Mouse (Mus musculus) myocyte (in vitro differentiated cells): ENCODE measurements around the gene Hopx. TPM values are rescaled to one million over a fixed set of nuclear protein-coding genes. Genes with fewer than 3 reads are reported as not detected.
A peak's percentile ranks its signal among the peaks of the same experiment; 100 is the strongest.

Experiments
- H3K27me3 ChIP-seq: one replicate; pipeline ENCODE4 v1.6.1; 2011; ENCODE audit not compliant: control insufficient read depth, insufficient read depth, insufficient read length
- H3K36me3 ChIP-seq: one replicate; pipeline ENCODE4 v1.6.1; 2011; ENCODE audit not compliant: control insufficient read depth, insufficient read depth
- H3K4me2 ChIP-seq: one replicate; pipeline ENCODE4 v1.6.1; 2011; ENCODE audit warnings: low read depth, control low read depth
- H3K4me3 ChIP-seq: one replicate; pipeline ENCODE4 v1.5.1; 2011; ENCODE audit warnings: mild to moderate bottlenecking, control low read depth, moderate library complexity
- H3K79me2 ChIP-seq: one replicate; pipeline ENCODE4 v1.6.1; 2011; ENCODE audit not compliant: control insufficient read depth, insufficient read depth
- H3ac ChIP-seq: one replicate; pipeline ENCODE4 v1.6.1; 2011; ENCODE audit not compliant: control insufficient read depth, insufficient read length
- CEBPB ChIP-seq: IDR thresholded peaks from 2 replicates; pipeline ENCODE4 v1.6.1; 2011; ENCODE audit warnings: mild to moderate bottlenecking, moderate library complexity; ENCODE audit not compliant: poor library complexity, insufficient read depth, severe bottlenecking
- E2F4 ChIP-seq: IDR thresholded peaks from one replicate; pipeline ENCODE4 v1.6.1; 2011; ENCODE audit warnings: mild to moderate bottlenecking, control low read depth, moderate library complexity; ENCODE audit not compliant: insufficient read depth
- MAX ChIP-seq: IDR thresholded peaks from one replicate; pipeline ENCODE4 v1.6.1; 2011; ENCODE audit warnings: low read depth, mild to moderate bottlenecking, control low read depth
- MYOD1 ChIP-seq, 3 experiments: IDR thresholded peaks; one replicate each; pipeline ENCODE4 v1.6.1; 2011; ENCODE audit warnings: control low read depth in 2 of 3, low read depth in 2 of 3, mild to moderate bottlenecking in 2 of 3, moderate library complexity in 1 of 3; ENCODE audit not compliant: insufficient read length in 2 of 3, control insufficient read depth in 1 of 3
- MYOG ChIP-seq, 3 experiments: IDR thresholded peaks; one replicate each; pipeline ENCODE4 v1.6.1; 2011; ENCODE audit warnings: control low read depth in 2 of 3, low read depth in 2 of 3, mild to moderate bottlenecking in 2 of 3; ENCODE audit not compliant: insufficient read length in 2 of 3, control insufficient read depth in 1 of 3, insufficient read depth in 1 of 3
- POLR2A ChIP-seq: IDR thresholded peaks from one replicate; pipeline ENCODE4 v1.6.1; 2011; ENCODE audit warnings: low read depth, mild to moderate bottlenecking, control low read depth, moderate library complexity; ENCODE audit not compliant: insufficient read length
- POLR2AphosphoS2 ChIP-seq: IDR thresholded peaks from one replicate; pipeline ENCODE4 v1.6.1; 2011; ENCODE audit warnings: low read depth, control low read depth; ENCODE audit not compliant: insufficient read length
- REST ChIP-seq: IDR thresholded peaks from one replicate; pipeline ENCODE4 v1.6.1; 2011; ENCODE audit warnings: mild to moderate bottlenecking, control low read depth, moderate library complexity; ENCODE audit not compliant: insufficient read depth, insufficient read length
- SRF ChIP-seq: IDR thresholded peaks from one replicate; pipeline ENCODE4 v1.6.1; 2011; ENCODE audit warnings: low read depth; ENCODE audit not compliant: control insufficient read depth, insufficient read length
- TCF12 ChIP-seq: IDR thresholded peaks from one replicate; pipeline ENCODE4 v1.6.1; 2011; ENCODE audit warnings: mild to moderate bottlenecking, control low read depth; ENCODE audit not compliant: poor library complexity, insufficient read depth, severe bottlenecking
- TCF3 ChIP-seq: IDR thresholded peaks from one replicate; pipeline ENCODE4 v1.6.1; 2011; ENCODE audit warnings: low read depth, control low read depth; ENCODE audit not compliant: insufficient read length
- USF1 ChIP-seq: IDR thresholded peaks from one replicate; pipeline ENCODE4 v1.6.1; 2011; ENCODE audit warnings: low read depth, mild to moderate bottlenecking, control low read depth, moderate library complexity
- polyA plus RNA-seq: library from polyadenylated mRNA; unstranded; fragments of >200 nt; fragmentation: generic; extraction: Trizol; gene quantifications from one replicate; pipeline ENCODE4 v1.2.1, GENCODE M21; 2012; ENCODE audit warnings: missing spikeins

The Hopx gene
- polyA plus RNA-seq, 1 experiment = 0.68 TPM

- Histone ChIP-seq H3K4me3 (no peak overlapping the region), H3K27me3 (no peaks in the 10 kb centered on the region), H3ac (no peak overlapping the region), H3K4me2 (no peak overlapping the region), H3K79me2 (no peaks in the 10 kb centered on the region), H3K36me3 (no peaks in the 10 kb centered on the region)
- no peak for TF ChIP-seq POLR2A
- TF ChIP-seq USF1 = no peak
- no peak for TF ChIP-seq E2F4
These were observed 31.7 kb upstream of the Hopx start for GRCm38 (mm10) chr5:77146459-77147170.

- TF ChIP-seq TCF12 = no peak
- TF ChIP-seq REST = no peak
- no peak for TF ChIP-seq E2F4
- TF ChIP-seq POLR2A = no peak
- no peak for TF ChIP-seq MAX
- no peaks in the 10 kb centered on the region for H3K79me2 ChIP-seq
- no peak overlapping the region for H3K4me2 ChIP-seq
- no peak overlapping the region for H3ac ChIP-seq
- no peaks in the 10 kb centered on the region for H3K36me3 ChIP-seq
- H3K27me3 ChIP-seq = no peaks in the 10 kb centered on the region
- no peak overlapping the region for H3K4me3 ChIP-seq
These were observed 29.7 kb upstream of the Hopx start for GRCm38 (mm10) chr5:77144647-77145046.

- TF ChIP-seq TCF12 (no peak), MYOD1 (IDR thresholded peaks at IDR 0.05; ENCODE audit: control insufficient read depth in 1 of 3, insufficient read length in 2 of 3, low read depth in 2 of 3) (no peak), POLR2A (no peak), POLR2AphosphoS2 (no peak), REST (no peak), CEBPB (no peak), USF1 (no peak)
- Histone ChIP-seq H3K4me3 (no peak overlapping the region), H3K36me3 (no peaks in the 10 kb centered on the region), H3K27me3 (no peaks in the 10 kb centered on the region), H3K4me2 (no peak overlapping the region), H3ac (no peak overlapping the region), H3K79me2 (no peaks in the 10 kb centered on the region)
These were observed 28.2 kb upstream of the Hopx start for GRCm38 (mm10) chr5:77143076-77143475.

- Histone ChIP-seq H3ac (no peak overlapping the region), H3K4me3 (no peak overlapping the region), H3K27me3 (no peaks in the 10 kb centered on the region), H3K79me2 (no peaks in the 10 kb centered on the region), H3K36me3 (no peaks in the 10 kb centered on the region), H3K4me2 (no peak overlapping the region)
- TF ChIP-seq MYOD1 (IDR thresholded peaks at IDR 0.05; ENCODE audit: control insufficient read depth in 1 of 3, insufficient read length in 2 of 3, low read depth in 2 of 3) (no peak), SRF (no peak)
These were observed 26.4 kb upstream of the Hopx start for GRCm38 (mm10) chr5:77141336-77141735.

GRCm38 (mm10) chr5:77140861-77141260 lies 25.9 kb upstream of the Hopx start:
- H3K4me2 ChIP-seq = no peak overlapping the region
- TF ChIP-seq REST (no peak), MYOG (IDR thresholded peaks at IDR 0.05; ENCODE audit: control insufficient read depth in 1 of 3, insufficient read depth in 1 of 3, insufficient read length in 2 of 3, low read depth in 2 of 3) (no peak), USF1 (no peak), MYOD1 (IDR thresholded peaks at IDR 0.05; ENCODE audit: control insufficient read depth in 1 of 3, insufficient read length in 2 of 3, low read depth in 2 of 3) (no peak), SRF (no peak), POLR2A (no peak), MAX (no peak), TCF12 (no peak), CEBPB (no peak), E2F4 (no peak), POLR2AphosphoS2 (no peak), TCF3 (no peak)
- H3K36me3 ChIP-seq = no peaks in the 10 kb centered on the region
- H3K79me2 ChIP-seq = no peaks in the 10 kb centered on the region
- no peak overlapping the region for H3ac ChIP-seq
- H3K4me3 ChIP-seq = no peak overlapping the region
- no peaks in the 10 kb centered on the region for H3K27me3 ChIP-seq

GRCm38 (mm10) chr5:77140108-77140507 lies 25.2 kb upstream of the Hopx start:
- no peaks in the 10 kb centered on the region for H3K27me3 ChIP-seq
- no peaks in the 10 kb centered on the region for H3K79me2 ChIP-seq
- no peaks in the 10 kb centered on the region for H3K36me3 ChIP-seq
- H3K4me2 ChIP-seq = peak overlapping the region; percentile 55
- H3K4me3 ChIP-seq = no peak overlapping the region
- TF ChIP-seq CEBPB = no peak
- no peak for TF ChIP-seq MAX
- no peak for TF ChIP-seq MYOD1 (IDR thresholded peaks at IDR 0.05; ENCODE audit: control insufficient read depth in 1 of 3, insufficient read length in 2 of 3, low read depth in 2 of 3)
- no peak for TF ChIP-seq E2F4
- H3ac ChIP-seq = no peak overlapping the region
